Mouse (Mus musculus): Measurements from ENCODE around the gene Flrt3. TPM values are rescaled to one million over a fixed set of nuclear protein-coding genes. Genes with fewer than 3 reads are reported as not detected.

The Flrt3 gene
- total and polyA plus RNA-seq, 3 experiments: not detected

- no peak overlapping the region for H3K9ac ChIP-seq (ENCODE audit: insufficient read depth, low read depth)
- dilution Hi-C loops (cut with MboI; ENCODE audit: extremely low pct_ligation_motif_present, extremely low pct_unique_long_range_greater_than_20kb, low sequenced_read_pairs) (no loop called here), in situ Hi-C loops (cut with MboI; ENCODE audit: low pct_ligation_motif_present, low pct_unique_long_range_greater_than_20kb, low sequenced_read_pairs) (no loop called here)
- no peaks in the 10 kb centered on the region for H3K36me3 ChIP-seq (replicated peaks in 1 of 2; ENCODE audit: control insufficient read depth in 1 of 2, insufficient read depth in 1 of 2, low read length in 1 of 2)
- no peak overlapping the region for H3K4me2 ChIP-seq (ENCODE audit: insufficient read depth, low read depth, poor library complexity, severe bottlenecking)
- no peak for DNase-seq (ENCODE audit: extremely low read depth)
- no peak overlapping the region for H3K27ac ChIP-seq (ENCODE audit: insufficient read depth, low read depth)
- no peaks in the 10 kb centered on the region for H3K79me2 ChIP-seq (replicated peaks; ENCODE audit: control insufficient read depth, extremely low read depth, insufficient read depth, poor library complexity, severe bottlenecking)
- H3K27me3 ChIP-seq (replicated peaks): no peaks in the 10 kb centered on the region
- H3K9me3 ChIP-seq (replicated peaks; ENCODE audit: low read length): peaks cover 46% of the 10 kb centered on the region
- no peaks in the 10 kb centered on the region for H3K4me1 ChIP-seq (ENCODE audit: control insufficient read depth in 1 of 2, insufficient read depth in 2 of 2)
- no peak overlapping the region for H3K4me3 ChIP-seq (replicated peaks in 1 of 3; ENCODE audit: low read depth in 2 of 3, low read length in 2 of 3, poor library complexity in 1 of 3)
- no peak for TF ChIP-seq CHD2 (IDR thresholded peaks at IDR 0.05; ENCODE audit: low read length)
- no peak for TF ChIP-seq MEF2A (IDR thresholded peaks at IDR 0.05; ENCODE audit: borderline replicate concordance, low read depth, low read length)
- TF ChIP-seq JUN (IDR thresholded peaks at IDR 0.05; ENCODE audit: insufficient read depth, low read depth, low read length): no peak
- TF ChIP-seq E2F4 (IDR thresholded peaks at IDR 0.05; ENCODE audit: insufficient replicate concordance, low read depth, low read length): no peak
Observed at GRCm38 (mm10) chr2:140715822-140716221, 44.6 kb upstream of the Flrt3 start.

- in situ Hi-C loops (cut with MboI; ENCODE audit: low pct_ligation_motif_present, low pct_unique_long_range_greater_than_20kb, low sequenced_read_pairs): no loop called here
- Histone ChIP-seq H3K9ac (ENCODE audit: insufficient read depth, low read depth) (no peak overlapping the region), H3K27me3 (replicated peaks) (no peaks in the 10 kb centered on the region), H3K4me2 (ENCODE audit: insufficient read depth, low read depth, poor library complexity, severe bottlenecking) (no peak overlapping the region), H3K79me2 (replicated peaks; ENCODE audit: control insufficient read depth, extremely low read depth, insufficient read depth, poor library complexity, severe bottlenecking) (no peaks in the 10 kb centered on the region), H3K36me3 (replicated peaks in 1 of 2; ENCODE audit: control insufficient read depth in 1 of 2, insufficient read depth in 1 of 2, low read length in 1 of 2) (no peaks in the 10 kb centered on the region), H3K27ac (ENCODE audit: insufficient read depth, low read depth) (no peak overlapping the region), H3K4me1 (ENCODE audit: control insufficient read depth in 1 of 2, insufficient read depth in 2 of 2) (no peaks in the 10 kb centered on the region), H3K9me3 (replicated peaks; ENCODE audit: low read length) (peaks cover 60% of the 10 kb centered on the region), H3K4me3 (replicated peaks in 1 of 3; ENCODE audit: low read depth in 2 of 3, low read length in 2 of 3, poor library complexity in 1 of 3) (no peak overlapping the region)
- TF ChIP-seq TCF12 (IDR thresholded peaks at IDR 0.05; ENCODE audit: low read depth, low read length) (no peak), E2F4 (IDR thresholded peaks at IDR 0.05; ENCODE audit: insufficient replicate concordance, low read depth, low read length) (no peak), MAFK (IDR thresholded peaks at IDR 0.05; ENCODE audit: insufficient replicate concordance, low read length) (no peak), RAD21 (IDR thresholded peaks at IDR 0.05; ENCODE audit: low read depth, low read length) (no peak), CHD1 (IDR thresholded peaks at IDR 0.05; ENCODE audit: low read depth, low read length) (no peak), GABPA (IDR thresholded peaks at IDR 0.05; ENCODE audit: insufficient replicate concordance, low read depth, low read length) (no peak), CTCF (conservative IDR thresholded peaks at IDR 0.05 in 1 of 2, IDR thresholded peaks at IDR 0.05 in 1 of 2; ENCODE audit: low read depth in 2 of 2, low read length in 2 of 2) (no peak), ZNF384 (IDR thresholded peaks at IDR 0.05; ENCODE audit: low read depth, low read length) (no peak), UBTF (IDR thresholded peaks at IDR 0.05; ENCODE audit: low read depth, low read length) (no peak), RCOR1 (conservative IDR thresholded peaks at IDR 0.05; ENCODE audit: low read depth, low read length) (no peak), JUN (IDR thresholded peaks at IDR 0.05; ENCODE audit: insufficient read depth, low read depth, low read length) (no peak), POLR2AphosphoS2 (IDR thresholded peaks at IDR 0.05; ENCODE audit: low read depth, low read length) (no peak), BHLHE40 (IDR thresholded peaks at IDR 0.05; ENCODE audit: low read depth, low read length) (no peak)
- no peak for DNase-seq (ENCODE audit: extremely low read depth)
- dilution Hi-C loops (cut with MboI; ENCODE audit: extremely low pct_ligation_motif_present, extremely low pct_unique_long_range_greater_than_20kb, low sequenced_read_pairs): no loop called here
Observed at GRCm38 (mm10) chr2:140707550-140707949, 36.3 kb upstream of the Flrt3 start.

Measured in CH12.LX (cell line).